In genomic region chr6:92822006-92822405, GRCm38 (mm10) we compare ENCODE assay signal across 29 mouse cellular contexts. TPM values are rescaled to one million over a fixed set of nuclear protein-coding genes. Genes with fewer than 3 reads are reported as not detected.
A peak's percentile ranks its signal among the peaks of the same experiment; 100 is the strongest.
DNase-seq lines count a peak whose midpoint lies in the region; ATAC-seq lines count a peak whose summit lies in the region.
"Had no signal": no experiment of that assay in that cellular context is flagged by ENCODE, and none has a peak within 500 bp of the region (broad histone marks: within the 10 kb centered on the region; RNA-seq: fewer than 3 reads in every experiment).

No protein-coding gene starts in this region.

- H3K27ac ChIP-seq in intestine, embryonic 14.5 days (ENCODE audit: low read depth), result no peak overlapping the region
- no peak overlapping the region for H3K27ac ChIP-seq in intestine, embryonic 15.5 days
- H3K27ac ChIP-seq: embryonic facial prominence, embryonic 15.5 days; hindbrain, embryonic 10.5 days had no signal

- H3K4me2 ChIP-seq in intestine, embryonic 14.5 days (ENCODE audit: low read length), result no peak overlapping the region
- no peak overlapping the region for H3K4me2 ChIP-seq in intestine, embryonic 15.5 days (replicated peaks)
- H3K4me2 ChIP-seq: embryonic facial prominence, embryonic 15.5 days; heart, embryonic 12.5 days had no signal

- H3K9me3 ChIP-seq in intestine, embryonic 14.5 days (ENCODE audit: control insufficient read depth, low read length), result no peaks in the 10 kb centered on the region
- no peaks in the 10 kb centered on the region for H3K9me3 ChIP-seq in intestine, embryonic 15.5 days
- H3K9me3 ChIP-seq: embryonic facial prominence, embryonic 15.5 days; heart, embryonic 12.5 days; hindbrain, embryonic 10.5 days had no signal

- ATAC-seq in intestine, embryonic 14.5 days (replicated peaks; ENCODE audit: low FRiP score, low TSS enrichment, low read depth), result no peak
- no peak for ATAC-seq in intestine, embryonic 15.5 days
- ATAC-seq: CD4-positive, CD25-positive, alpha-beta regulatory T cell, adult 4 months; forebrain, embryonic 16.5 days; hindbrain, embryonic 16.5 days; inflammation-experienced regulatory T-cells, adult 6 months had no signal

- no peaks in the 10 kb centered on the region for H3K27me3 ChIP-seq in intestine, embryonic 14.5 days (replicated peaks; ENCODE audit: control insufficient read depth, insufficient read depth, low read length)
- no peaks in the 10 kb centered on the region for H3K27me3 ChIP-seq in intestine, embryonic 15.5 days (replicated peaks)
- H3K27me3 ChIP-seq: embryonic facial prominence, embryonic 15.5 days; heart, embryonic 12.5 days had no signal

- H3K36me3 ChIP-seq in intestine, embryonic 14.5 days (ENCODE audit: control insufficient read depth, insufficient read depth, low read length), result no peaks in the 10 kb centered on the region
- no peaks in the 10 kb centered on the region for H3K36me3 ChIP-seq in intestine, embryonic 15.5 days
- H3K36me3 ChIP-seq: G1E; hindbrain, embryonic 10.5 days had no signal

- no peak overlapping the region for H3K9ac ChIP-seq in intestine, embryonic 14.5 days (ENCODE audit: low read length)
- H3K9ac ChIP-seq in intestine, embryonic 15.5 days, result no peak overlapping the region
- H3K9ac ChIP-seq: embryonic facial prominence, embryonic 15.5 days; heart, embryonic 12.5 days had no signal

- no peaks in the 10 kb centered on the region for H3K4me1 ChIP-seq in intestine, embryonic 14.5 days (replicated peaks; ENCODE audit: control insufficient read depth, insufficient read depth, low read length)
- no peaks in the 10 kb centered on the region for H3K4me1 ChIP-seq in intestine, embryonic 15.5 days (replicated peaks)
- H3K4me1 ChIP-seq: embryonic facial prominence, embryonic 15.5 days had no signal

- no peak overlapping the region for H3K4me3 ChIP-seq in intestine, embryonic 14.5 days (ENCODE audit: low read depth, low read length)
- H3K4me3 ChIP-seq in intestine, embryonic 15.5 days (replicated peaks), result no peak overlapping the region
- H3K4me3 ChIP-seq: embryonic facial prominence, embryonic 15.5 days; erythroblast, embryonic 14.5 days; heart, embryonic 12.5 days; hindbrain, embryonic 10.5 days had no signal

- DNase-seq in adrenal gland, postnatal 14 days, result peak; percentile 33
- DNase-seq in adrenal gland, postnatal 4 days (ENCODE audit: low spot score in 2 of 2), result no peak
- DNase-seq in intestine, embryonic 14.5 days (ENCODE audit: low spot score), result peak; percentile 21
- DNase-seq in 3T3-L1 (ENCODE audit: low read depth, low spot score), result peak; percentile 50
- DNase-seq in MN1 (ENCODE audit: low spot score), result peak; percentile 12
- DNase-seq in lung, postnatal 25 days (ENCODE audit: low spot score), result no peak
- no peak for DNase-seq in spleen, adult 18-20 months
- DNase-seq: B cell, adult 2 months; cerebellum, adult 11 months; cerebellum, adult 8-10 months; cerebellum, postnatal 14 days; embryo, embryonic 11 days; gastrocnemius, postnatal 10 days; kidney, adult 18-20 months had no signal

- WGBS in intestine, embryonic 14.5 days, result 71% methylated on average over 6 of the region's 6 CpGs
- WGBS in intestine, embryonic 15.5 days, result 71% methylated on average over 6 of the region's 6 CpGs

RNA-seq across cellular contexts. Expression of gene A730049H05Rik, which starts 5.7 kb away (rescaled TPM):
- total RNA-seq in adrenal gland, postnatal 14 days (2021), result 2.7 and 2.8 TPM in 2 replicates
- 1 to 10 TPM in 1 of 2 experiments, under 1 TPM in 1; 0.99 to 2.0 TPM for total RNA-seq in adrenal gland, postnatal 4 days (2021)
- polyA plus RNA-seq in intestine, embryonic 14.5 days (2014; fragmentation: Nextera tagmentation; extraction: Ambion mirVana), result 0.24 and 0.42 TPM in 2 replicates
- 0.36 and 0.66 TPM in 2 replicates for polyA plus RNA-seq in intestine, embryonic 15.5 days (2015; fragmentation: Nextera tagmentation; extraction: Ambion mirVana)
- total RNA-seq: common myeloid progenitor, adult 5-6 weeks had no signal
- polyA plus RNA-seq: CD4-positive, CD25-positive, alpha-beta regulatory T cell, adult 4 months; erythroblast, embryonic 14.5 days; frontal cortex, adult 2 months; G1E had no signal

RNA-seq across cellular contexts. Expression of gene Gm15737, which starts 47.2 kb away (rescaled TPM):
- not detected in 2 replicates for total RNA-seq in adrenal gland, postnatal 14 days (2021)
- under 1 TPM in 1 of 2 experiments, not detected in 1; 0.08 TPM for total RNA-seq in adrenal gland, postnatal 4 days (2021)
- 0.20 and 0.28 TPM in 2 replicates for polyA plus RNA-seq in intestine, embryonic 14.5 days (2014; fragmentation: Nextera tagmentation; extraction: Ambion mirVana)
- 0.08 TPM in 2 replicates for polyA plus RNA-seq in intestine, embryonic 15.5 days (2015; fragmentation: Nextera tagmentation; extraction: Ambion mirVana)
- total RNA-seq: common myeloid progenitor, adult 5-6 weeks had no signal
- polyA plus RNA-seq: brain, embryonic 14.5 days; CD4-positive, CD25-positive, alpha-beta regulatory T cell, adult 4 months; embryonic facial prominence, embryonic 11.5 days; erythroblast, embryonic 14.5 days; forebrain, embryonic 11.5 days; forebrain, embryonic 16.5 days; frontal cortex, adult 2 months; G1E; hindbrain, embryonic 16.5 days; inflammation-experienced regulatory T-cells, adult 6 months had no signal

Comparison
In these comparisons a context has a peak if more than half of its experiments do, and no peak if none do; other contexts are left out.
1. DNase-seq: peak in adrenal gland, postnatal 14 days (single experiment), intestine, embryonic 14.5 days (single experiment), 3T3-L1 (single experiment) and MN1 (single experiment); none in adrenal gland, postnatal 4 days (0 of 2), lung, postnatal 25 days (single experiment) and spleen, adult 18-20 months (0 of 2).